Mouse (Mus musculus) liver, postnatal 0 days (tissue): Measurements from ENCODE around the gene Pou2f3. TPM values are rescaled to one million over a fixed set of nuclear protein-coding genes. Genes with fewer than 3 reads are reported as not detected.
"Not testable (repeated sequence)": the region's sequence is repeated elsewhere in the genome, so short reads cannot be mapped to it uniquely, and the experiment has no call there.

ENCODE experiments used
- ATAC-seq: fragments of 200-750 bp; cut with Nextera tagmentation; 2 replicates; pipeline ENCODE4 v1.8.0; 2017; ENCODE audit warnings: mild to moderate bottlenecking, moderate library complexity
- DNase-seq: peaks from one replicate; pipeline ENCODE4 v3.0.0-alpha.2; 2016
- H3K27ac ChIP-seq: fragments of 300-500 bp; sonication (generic); 2 replicates; pipeline ENCODE4 v1.5.1; 2014; ENCODE audit warnings: antibody characterized with exemption, moderate library complexity, mild to moderate bottlenecking, low read depth
- H3K27me3 ChIP-seq: fragments of 300-500 bp; sonication (generic); 2 replicates; pipeline ENCODE4 v1.6.1; 2014; ENCODE audit warnings: low read length, control low read depth, mixed read lengths; ENCODE audit not compliant: insufficient read depth
- H3K36me3 ChIP-seq: fragments of 300-500 bp; sonication (generic); replicated peaks from 2 replicates; pipeline ENCODE4 v1.6.1; 2014; ENCODE audit warnings: mild to moderate bottlenecking, control low read depth, low read length, moderate library complexity, mixed read lengths; ENCODE audit not compliant: insufficient read depth
- H3K4me1 ChIP-seq: fragments of 300-500 bp; sonication (generic); 2 replicates; pipeline ENCODE4 v1.6.1; 2014; ENCODE audit warnings: antibody characterized with exemption, mild to moderate bottlenecking, control low read depth; ENCODE audit not compliant: insufficient read depth
- H3K4me2 ChIP-seq: fragments of 300-500 bp; sonication (generic); 2 replicates; pipeline ENCODE4 v1.6.1; 2014; ENCODE audit warnings: low read depth, mild to moderate bottlenecking, low read length, moderate library complexity, mixed read lengths
- H3K4me3 ChIP-seq: fragments of 300-500 bp; sonication (generic); 2 replicates; pipeline ENCODE4 v1.5.1; 2014; ENCODE audit warnings: low read depth, low read length
- H3K9ac ChIP-seq: fragments of 300-500 bp; sonication (generic); replicated peaks from 2 replicates; pipeline ENCODE4 v1.6.1; 2014; ENCODE audit warnings: mild to moderate bottlenecking, moderate library complexity
- H3K9me3 ChIP-seq: fragments of 300-500 bp; sonication (generic); 2 replicates; pipeline ENCODE4 v1.6.1; 2016; ENCODE audit warnings: mild to moderate bottlenecking, control low read depth, low read length, mixed read lengths
- CTCF ChIP-seq: sonication (generic); IDR thresholded peaks from 2 replicates; pipeline ENCODE4 v1.5.1; 2016; ENCODE audit warnings: antibody characterized with exemption, low read depth
- EP300 ChIP-seq: IDR thresholded peaks from 2 replicates; pipeline ENCODE4 v1.6.1; 2016; ENCODE audit warnings: antibody characterized with exemption, low read depth, mild to moderate bottlenecking
- WGBS: fragments of 180-500 bp; shearing (Covaris S2); extraction: QIAGEN DNeasy Blood & Tissue Kit; methylation state at CpG from one replicate; pipeline ENCODE4 v1.1.7; 2014; ENCODE audit not compliant: insufficient replicate concordance; 5-methylcytosine and 5-hydroxymethylcytosine counted together
- polyA plus RNA-seq: library from polyadenylated mRNA; unstranded; fragments of >200 nt; fragmentation: Nextera tagmentation; extraction: Ambion mirVana; gene quantifications from 2 replicates; pipeline ENCODE4 v1.2.1, GENCODE M21; 2015

Pou2f3 gene
- polyA plus RNA-seq, 1 experiment from 2014 or later: 0.05 TPM

GRCm38 (mm10) chr9:43130684-43131083, 79.5 kb downstream of the Pou2f3 start:
- Histone ChIP-seq H3K27ac (no peak overlapping the region), H3K27me3 (no peaks in the 10 kb centered on the region), H3K4me2 (no peak overlapping the region), H3K9me3 (no peaks in the 10 kb centered on the region), H3K9ac (no peak overlapping the region), H3K4me1 (no peaks in the 10 kb centered on the region), H3K36me3 (no peaks in the 10 kb centered on the region), H3K4me3 (no peak overlapping the region)
- DNase-seq (no peak), ATAC-seq (no peak)
- WGBS: 90% methylated on average over 2 of the region's 2 CpGs
- peak; percentile 55 for TF ChIP-seq CTCF
- TF ChIP-seq EP300: no peak

- 66% methylated on average over 10 of the region's 10 CpGs for WGBS
- H3K27ac ChIP-seq: no peak overlapping the region
- no peak overlapping the region for H3K9ac ChIP-seq
- no peak overlapping the region for H3K4me3 ChIP-seq
- no peaks in the 10 kb centered on the region for H3K36me3 ChIP-seq
- H3K4me2 ChIP-seq: no peak overlapping the region
- no peaks in the 10 kb centered on the region for H3K27me3 ChIP-seq
- no peaks in the 10 kb centered on the region for H3K9me3 ChIP-seq
- no peak for DNase-seq
- no peak for ATAC-seq
- TF ChIP-seq CTCF: no peak
- no peak for TF ChIP-seq EP300
- no peaks in the 10 kb centered on the region for H3K4me1 ChIP-seq
These were observed 82.9 kb downstream of the Pou2f3 start for GRCm38 (mm10) chr9:43127101-43127787.

- 44% methylated on average over 1 of the region's 1 CpGs for WGBS
- Histone ChIP-seq H3K4me1 (no peaks in the 10 kb centered on the region), H3K36me3 (no peaks in the 10 kb centered on the region), H3K27ac (no peak overlapping the region), H3K27me3 (0 out of 2 replicates have a peak, but pooled peaks cover 6% of the 10 kb centered on the region), H3K9me3 (no peaks in the 10 kb centered on the region), H3K4me3 (no peak overlapping the region), H3K4me2 (no peak overlapping the region), H3K9ac (no peak overlapping the region)
- TF ChIP-seq EP300: no peak
- TF ChIP-seq CTCF: peak; percentile 61
- DNase-seq (no peak), ATAC-seq (no peak)
These were observed 87.8 kb downstream of the Pou2f3 start for GRCm38 (mm10) chr9:43122379-43122778.

- not testable (repeated sequence) for H3K36me3 ChIP-seq, H3K9ac ChIP-seq, ATAC-seq, H3K27me3 ChIP-seq, H3K4me1 ChIP-seq, H3K9me3 ChIP-seq, H3K27ac ChIP-seq, H3K4me2 ChIP-seq, H3K4me3 ChIP-seq, DNase-seq
- WGBS: 75% methylated on average over 2 of the region's 2 CpGs
These were observed 88.2 kb downstream of the Pou2f3 start for GRCm38 (mm10) chr9:43121948-43122347.

- H3K9me3 ChIP-seq: no peaks in the 10 kb centered on the region
- H3K9ac ChIP-seq: peak overlapping the region; percentile 74
- ATAC-seq (no peak), DNase-seq (no peak)
- peak overlapping the region; percentile 81 for H3K4me2 ChIP-seq
- peaks cover 16% of the 10 kb centered on the region for H3K4me1 ChIP-seq
- TF ChIP-seq CTCF (no peak), EP300 (no peak)
- 72% methylated on average over 6 of the region's 6 CpGs for WGBS
- H3K27ac ChIP-seq: peak overlapping the region; percentile 81; the same call in 1 of the 2 replicates
- H3K4me3 ChIP-seq: peak overlapping the region; percentile 60; the same call in 1 of the 2 replicates
- peaks cover 12% of the 10 kb centered on the region; the same call in 1 of the 2 replicates for H3K27me3 ChIP-seq
- no peaks in the 10 kb centered on the region for H3K36me3 ChIP-seq
These were observed 93.2 kb downstream of the Pou2f3 start for GRCm38 (mm10) chr9:43116997-43117336.

- peak within 1 kb of the TSS; percentile 60 for H3K4me3 ChIP-seq
- no peaks in the 10 kb centered on the region for H3K36me3 ChIP-seq
- H3K4me2 ChIP-seq: peak within 1 kb of the TSS; percentile 81
- 7% methylated on average over 52 of the region's 55 CpGs for WGBS
- DNase-seq (peak; percentile 87), ATAC-seq (peak; percentile 99)
- peak within 1 kb of the TSS; percentile 81 for H3K27ac ChIP-seq
- no peak for TF ChIP-seq CTCF
- TF ChIP-seq EP300: peak; percentile 73
- peak within 1 kb of the TSS; percentile 74 for H3K9ac ChIP-seq
- H3K9me3 ChIP-seq: no peaks in the 10 kb centered on the region
- peaks cover 16% of the 10 kb centered on the region for H3K4me1 ChIP-seq
- peaks cover 12% of the 10 kb centered on the region; the same call in 1 of the 2 replicates for H3K27me3 ChIP-seq
These were observed 93.8 kb downstream of the Pou2f3 start, which contains the start of gene Tmem136 for GRCm38 (mm10) chr9:43116134-43116996. Gene Tmem136, minus strand, starts transcription at chr9:43116570.
